Comparison of ENCODE assay signal across 1 mouse cellular context in the genomic region with DNA sequence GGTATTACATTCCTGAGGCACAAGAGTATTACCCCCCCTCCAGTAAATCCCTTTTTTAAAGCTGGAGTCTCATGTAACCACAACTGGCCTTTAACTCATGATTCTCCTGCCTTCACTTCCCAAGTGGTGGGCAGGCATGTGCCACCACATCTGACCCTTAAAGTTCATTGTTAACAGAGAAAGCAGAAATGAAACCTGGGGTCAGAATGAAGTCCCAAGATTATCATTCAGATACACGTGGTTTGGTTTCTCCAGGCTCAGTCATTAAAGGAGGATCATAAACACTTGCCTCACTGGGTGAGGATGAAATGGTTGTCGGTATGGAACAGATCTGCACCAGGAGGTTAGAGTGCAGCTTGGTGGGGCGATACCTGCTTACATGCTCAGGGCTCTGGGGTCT.
TF ChIP-seq lines count a peak whose summit lies in the region.

No protein-coding gene starts in this region.

TF ChIP-seq in CH12.LX, 34 proteins besides CTCF, POLR2A, EP300 and RAD21 (continued from another document):
- peak; percentile 84 for TF ChIP-seq BHLHE40 (IDR thresholded peaks at IDR 0.05; ENCODE audit: low read depth, low read length)
